Mouse (Mus musculus) kidney, embryonic 14.5 days (tissue): ENCODE results near the gene Mphosph9. TPM values are rescaled to one million over a fixed set of nuclear protein-coding genes. Genes with fewer than 3 reads are reported as not detected.

Experiments
- ATAC-seq: fragments of 200-750 bp; cut with Nextera tagmentation; 2 replicates; pipeline ENCODE4 v1.8.0; 2017; ENCODE audit warnings: moderate number of reproducible peaks, mild to moderate bottlenecking, moderate TSS enrichment, moderate library complexity; ENCODE audit not compliant: low FRiP score, low TSS enrichment
- H3K27ac ChIP-seq: fragments of 300-500 bp; sonication (generic); 2 replicates; pipeline ENCODE4 v1.5.1; 2014; ENCODE audit warnings: low read depth, mild to moderate bottlenecking, low read length, moderate library complexity, mixed read lengths
- H3K27me3 ChIP-seq: fragments of 300-500 bp; sonication (generic); 2 replicates; pipeline ENCODE4 v1.6.1; 2014; ENCODE audit warnings: mild to moderate bottlenecking, low read length; ENCODE audit not compliant: control insufficient read depth, insufficient read depth
- H3K36me3 ChIP-seq: fragments of 300-500 bp; sonication (generic); 2 replicates; pipeline ENCODE4 v1.6.1; 2014; ENCODE audit warnings: low read length, mixed read lengths; ENCODE audit not compliant: control insufficient read depth, insufficient read depth
- H3K4me1 ChIP-seq: fragments of 300-500 bp; sonication (generic); 2 replicates; pipeline ENCODE4 v1.6.1; 2014; ENCODE audit warnings: low read length, mixed read lengths; ENCODE audit not compliant: control insufficient read depth, insufficient read depth
- H3K4me2 ChIP-seq: fragments of 300-500 bp; sonication (generic); replicated peaks from 2 replicates; pipeline ENCODE4 v1.6.1; 2014; ENCODE audit warnings: low read depth, mild to moderate bottlenecking, low read length
- H3K4me3 ChIP-seq: fragments of 300-500 bp; sonication (generic); 2 replicates; pipeline ENCODE4 v1.5.1; 2014; ENCODE audit warnings: mild to moderate bottlenecking, low read length
- H3K9ac ChIP-seq: fragments of 300-500 bp; sonication (generic); 2 replicates; pipeline ENCODE4 v1.6.1; 2014; ENCODE audit warnings: low read depth, mild to moderate bottlenecking, low read length, moderate library complexity
- H3K9me3 ChIP-seq: fragments of 300-500 bp; sonication (generic); 2 replicates; pipeline ENCODE4 v1.6.1; 2016; ENCODE audit warnings: low read length; ENCODE audit not compliant: control insufficient read depth
- WGBS: fragments of 180-500 bp; shearing (Covaris S2); extraction: QIAGEN DNeasy Blood & Tissue Kit; methylation state at CpG from one replicate; pipeline ENCODE4 v1.1.7; 2014; 5-methylcytosine and 5-hydroxymethylcytosine counted together
- polyA plus RNA-seq: library from polyadenylated mRNA; unstranded; fragments of >200 nt; fragmentation: Nextera tagmentation; extraction: Ambion mirVana; gene quantifications from 2 replicates; pipeline ENCODE4 v1.2.1, GENCODE M21; 2014

Mphosph9 gene
- polyA plus RNA-seq, 1 experiment from 2014 or later = 20.8 TPM

- ATAC-seq = no peak
- peak overlapping the region; percentile 47; the same call in 1 of the 2 replicates for H3K27ac ChIP-seq
- peaks cover 53% of the 10 kb centered on the region for H3K4me1 ChIP-seq
- no peaks in the 10 kb centered on the region for H3K36me3 ChIP-seq
- no peak overlapping the region for H3K4me3 ChIP-seq
- no peak overlapping the region for H3K9ac ChIP-seq
- no peaks in the 10 kb centered on the region for H3K27me3 ChIP-seq
- 75% methylated on average over 4 of the region's 4 CpGs for WGBS
- H3K9me3 ChIP-seq = no peaks in the 10 kb centered on the region
- H3K4me2 ChIP-seq = no peak overlapping the region
These were observed 124.5 kb downstream of the Mphosph9 start for GRCm38 (mm10) chr5:124203251-124203650.

- Histone ChIP-seq H3K27ac (no peak overlapping the region), H3K4me3 (no peak overlapping the region), H3K27me3 (no peaks in the 10 kb centered on the region), H3K36me3 (no peaks in the 10 kb centered on the region), H3K4me2 (no peak overlapping the region), H3K9ac (no peak overlapping the region), H3K9me3 (no peaks in the 10 kb centered on the region), H3K4me1 (peaks cover 50% of the 10 kb centered on the region)
- whole genome bisulfite sequencing = 63% methylated on average over 4 of the region's 4 CpGs
- ATAC-seq = no peak
These were observed 125.7 kb downstream of the Mphosph9 start for GRCm38 (mm10) chr5:124202071-124202470.

- Histone ChIP-seq H3K4me1 (peaks cover 45% of the 10 kb centered on the region), H3K27ac (no peak overlapping the region), H3K9ac (no peak overlapping the region), H3K4me2 (no peak overlapping the region), H3K4me3 (no peak overlapping the region), H3K36me3 (no peaks in the 10 kb centered on the region), H3K27me3 (no peaks in the 10 kb centered on the region), H3K9me3 (no peaks in the 10 kb centered on the region)
- no peak for ATAC-seq
- 87% methylated on average over 2 of the region's 2 CpGs for WGBS
These were observed 126.2 kb downstream of the Mphosph9 start for GRCm38 (mm10) chr5:124201564-124201963.

Other genes starting within 250 kb of the Mphosph9 start
- 0.44 and 0.97 TPM in 2 replicates for gene Abcb9, start 232.2 kb downstream of the Mphosph9 start, polyA plus RNA-seq
- gene Ogfod2, start 215.7 kb downstream of the Mphosph9 start, polyA plus RNA-seq = 12.2 and 15.3 TPM in 2 replicates
- gene Arl6ip4, start 211.9 kb downstream of the Mphosph9 start, polyA plus RNA-seq = 105 and 114 TPM in 2 replicates
- 5.1 and 7.0 TPM in 2 replicates for gene Pitpnm2, start 78.2 kb downstream of the Mphosph9 start, polyA plus RNA-seq
- 12.5 and 13.2 TPM in 2 replicates for gene 2810006K23Rik, start 117 bp upstream of the Mphosph9 start, polyA plus RNA-seq
- gene Cdk2ap1, start 35.1 kb upstream of the Mphosph9 start, polyA plus RNA-seq = 62.3 and 87.0 TPM in 2 replicates
- 66.3 and 102 TPM in 2 replicates for gene Sbno1, start 98.0 kb upstream of the Mphosph9 start, polyA plus RNA-seq
- 54.7 and 58.6 TPM in 2 replicates for gene Kmt5a, start 112.0 kb upstream of the Mphosph9 start, polyA plus RNA-seq
- 29.4 and 31.7 TPM in 2 replicates for gene Rilpl2, start 150.4 kb upstream of the Mphosph9 start, polyA plus RNA-seq
- gene Snrnp35, start 155.2 kb upstream of the Mphosph9 start, polyA plus RNA-seq = 12.8 and 23.8 TPM in 2 replicates
- gene Rilpl1, start 203.4 kb upstream of the Mphosph9 start, polyA plus RNA-seq = 21.9 and 26.1 TPM in 2 replicates
- gene Tmed2, start 212.7 kb upstream of the Mphosph9 start, polyA plus RNA-seq = 457 and 564 TPM in 2 replicates
- 14.0 and 17.3 TPM in 2 replicates for gene Ddx55, start 224.9 kb upstream of the Mphosph9 start, polyA plus RNA-seq